Mouse (Mus musculus): ENCODE measurements around the gene Gm10718. TPM values are rescaled to one million over a fixed set of nuclear protein-coding genes. Genes with fewer than 3 reads are reported as not detected.
"Not testable (repeated sequence)": the region's sequence is repeated elsewhere in the genome, so short reads cannot be mapped to it uniquely, and the experiment has no call there.

Gm10718 gene
- polyA plus RNA-seq, 1 experiment from 2014 or later = not detected

GRCm38 (mm10) chr9:3023985-3024648 lies 770 bp downstream of the Gm10718 start:
- H3K4me2 ChIP-seq; H3K4me3 ChIP-seq (ENCODE audit: low read depth, low read length); H3K9ac ChIP-seq (ENCODE audit: low read length); H3K36me3 ChIP-seq (ENCODE audit: control insufficient read depth, insufficient read depth, low read length); H3K4me1 ChIP-seq (ENCODE audit: control insufficient read depth, insufficient read depth, low read length); DNase-seq (ENCODE audit: low spot score, missing footprints); H3K27me3 ChIP-seq (ENCODE audit: control insufficient read depth, insufficient read depth, low read length); H3K27ac ChIP-seq (ENCODE audit: low read depth, low read length); H3K9me3 ChIP-seq (ENCODE audit: control insufficient read depth, low read length); ATAC-seq (ENCODE audit: low FRiP score): not testable (repeated sequence)
- 61% methylated on average over 15 of the region's 16 CpGs for WGBS

- not testable (repeated sequence) for H3K9ac ChIP-seq (ENCODE audit: low read length); H3K27me3 ChIP-seq (ENCODE audit: control insufficient read depth, insufficient read depth, low read length); ATAC-seq (ENCODE audit: low FRiP score); H3K4me2 ChIP-seq; H3K4me1 ChIP-seq (ENCODE audit: control insufficient read depth, insufficient read depth, low read length); DNase-seq (ENCODE audit: low spot score, missing footprints); H3K36me3 ChIP-seq (ENCODE audit: control insufficient read depth, insufficient read depth, low read length); H3K27ac ChIP-seq (ENCODE audit: low read depth, low read length); H3K4me3 ChIP-seq (ENCODE audit: low read depth, low read length); H3K9me3 ChIP-seq (ENCODE audit: control insufficient read depth, low read length)
- WGBS = 71% methylated on average over 12 of the region's 12 CpGs
Measured at GRCm38 (mm10) chr9:3024912-3025467, 1.6 kb downstream of the Gm10718 start, which contains the start of gene Gm10717. Gm10717 (plus strand) TSS chr9:3025417.

GRCm38 (mm10) chr9:3025653-3026052 lies 2.3 kb downstream of the Gm10718 start:
- H3K27ac ChIP-seq (ENCODE audit: low read depth, low read length); H3K4me2 ChIP-seq; H3K4me1 ChIP-seq (ENCODE audit: control insufficient read depth, insufficient read depth, low read length); DNase-seq (ENCODE audit: low spot score, missing footprints); ATAC-seq (ENCODE audit: low FRiP score); H3K9ac ChIP-seq (ENCODE audit: low read length); H3K36me3 ChIP-seq (ENCODE audit: control insufficient read depth, insufficient read depth, low read length); H3K9me3 ChIP-seq (ENCODE audit: control insufficient read depth, low read length); H3K27me3 ChIP-seq (ENCODE audit: control insufficient read depth, insufficient read depth, low read length); H3K4me3 ChIP-seq (ENCODE audit: low read depth, low read length): not testable (repeated sequence)
- 67% methylated on average over 4 of the region's 6 CpGs for WGBS

DNA sequence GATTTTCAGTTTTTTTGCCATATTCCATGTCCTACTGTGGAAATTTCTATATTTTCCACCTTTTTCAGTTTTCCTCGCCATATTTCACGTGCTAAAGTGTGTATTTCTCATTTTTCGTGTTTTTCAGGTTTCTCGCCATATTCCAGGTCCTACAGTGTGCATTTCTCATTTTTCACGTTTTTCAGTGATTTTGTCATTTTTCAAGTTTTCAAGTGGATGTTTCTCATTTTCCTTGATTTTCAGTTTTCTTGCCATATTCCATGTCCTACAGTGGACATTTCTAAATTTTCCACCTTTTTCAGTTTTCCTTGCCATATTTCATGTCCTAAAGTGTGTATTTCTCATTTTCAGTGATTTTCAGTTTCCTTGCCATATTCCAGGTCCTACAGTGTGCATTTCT lies 2.8 kb downstream of the Gm10718 start:
- H3K4me1 ChIP-seq (ENCODE audit: control insufficient read depth, insufficient read depth, low read length); DNase-seq (ENCODE audit: low spot score, missing footprints); H3K9ac ChIP-seq (ENCODE audit: low read length); H3K27me3 ChIP-seq (ENCODE audit: control insufficient read depth, insufficient read depth, low read length); H3K27ac ChIP-seq (ENCODE audit: low read depth, low read length); H3K4me3 ChIP-seq (ENCODE audit: low read depth, low read length); H3K36me3 ChIP-seq (ENCODE audit: control insufficient read depth, insufficient read depth, low read length); H3K4me2 ChIP-seq; ATAC-seq (ENCODE audit: low FRiP score); H3K9me3 ChIP-seq (ENCODE audit: control insufficient read depth, low read length): not testable (repeated sequence)
- 75% methylated on average over 5 of the region's 5 CpGs for WGBS

DNA sequence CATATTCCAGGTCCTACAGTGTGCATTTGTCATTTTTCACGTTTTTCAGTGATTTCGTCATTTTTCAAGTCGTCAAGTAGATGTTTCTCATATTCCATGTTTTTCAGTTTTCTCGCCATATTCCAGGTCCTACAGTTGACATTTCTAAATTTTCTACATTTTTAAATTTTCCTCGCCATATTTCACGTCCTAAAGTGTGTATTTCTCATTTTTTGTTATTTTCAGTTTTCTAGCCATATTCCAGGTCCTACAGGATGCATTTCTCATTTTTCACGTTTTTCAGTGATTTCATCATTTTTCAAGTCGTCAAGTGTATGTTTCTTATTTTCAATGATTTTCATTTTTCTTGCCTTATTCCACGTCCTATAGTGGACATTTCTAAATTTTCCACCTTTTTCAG lies 3.4 kb downstream of the Gm10718 start:
- not testable (repeated sequence) for H3K27ac ChIP-seq (ENCODE audit: low read depth, low read length); H3K4me3 ChIP-seq (ENCODE audit: low read depth, low read length); ATAC-seq (ENCODE audit: low FRiP score); H3K4me1 ChIP-seq (ENCODE audit: control insufficient read depth, insufficient read depth, low read length); H3K9ac ChIP-seq (ENCODE audit: low read length); H3K27me3 ChIP-seq (ENCODE audit: control insufficient read depth, insufficient read depth, low read length); H3K9me3 ChIP-seq (ENCODE audit: control insufficient read depth, low read length); DNase-seq (ENCODE audit: low spot score, missing footprints); H3K4me2 ChIP-seq; H3K36me3 ChIP-seq (ENCODE audit: control insufficient read depth, insufficient read depth, low read length)
- WGBS = 66% methylated on average over 9 of the region's 9 CpGs

DNA sequence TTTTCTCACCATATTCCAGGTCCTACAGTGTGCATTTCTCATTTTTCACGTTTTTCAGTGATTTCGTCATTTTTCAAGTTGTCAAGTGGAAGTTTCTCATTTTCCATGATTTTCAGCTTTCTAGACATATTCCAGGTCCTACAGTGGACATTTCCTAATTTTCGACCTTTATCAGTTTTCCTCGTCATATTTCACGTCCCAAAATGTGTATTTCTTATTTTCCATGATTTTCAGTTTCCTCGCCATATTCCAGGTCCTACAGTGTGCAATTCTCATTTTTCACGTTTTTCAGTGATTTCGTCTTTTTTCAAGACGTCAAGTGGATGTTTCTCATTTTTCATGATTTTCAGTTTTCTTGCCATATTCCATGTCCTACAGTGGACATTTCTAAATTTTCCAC lies 3.9 kb downstream of the Gm10718 start:
- H3K4me3 ChIP-seq (ENCODE audit: low read depth, low read length); H3K36me3 ChIP-seq (ENCODE audit: control insufficient read depth, insufficient read depth, low read length); H3K4me2 ChIP-seq; ATAC-seq (ENCODE audit: low FRiP score); H3K4me1 ChIP-seq (ENCODE audit: control insufficient read depth, insufficient read depth, low read length); H3K27ac ChIP-seq (ENCODE audit: low read depth, low read length); H3K9me3 ChIP-seq (ENCODE audit: control insufficient read depth, low read length); H3K27me3 ChIP-seq (ENCODE audit: control insufficient read depth, insufficient read depth, low read length); H3K9ac ChIP-seq (ENCODE audit: low read length): not testable (repeated sequence)
- 72% methylated on average over 9 of the region's 9 CpGs for WGBS
- DNase-seq (ENCODE audit: low spot score, missing footprints) = peak; percentile 97

DNA sequence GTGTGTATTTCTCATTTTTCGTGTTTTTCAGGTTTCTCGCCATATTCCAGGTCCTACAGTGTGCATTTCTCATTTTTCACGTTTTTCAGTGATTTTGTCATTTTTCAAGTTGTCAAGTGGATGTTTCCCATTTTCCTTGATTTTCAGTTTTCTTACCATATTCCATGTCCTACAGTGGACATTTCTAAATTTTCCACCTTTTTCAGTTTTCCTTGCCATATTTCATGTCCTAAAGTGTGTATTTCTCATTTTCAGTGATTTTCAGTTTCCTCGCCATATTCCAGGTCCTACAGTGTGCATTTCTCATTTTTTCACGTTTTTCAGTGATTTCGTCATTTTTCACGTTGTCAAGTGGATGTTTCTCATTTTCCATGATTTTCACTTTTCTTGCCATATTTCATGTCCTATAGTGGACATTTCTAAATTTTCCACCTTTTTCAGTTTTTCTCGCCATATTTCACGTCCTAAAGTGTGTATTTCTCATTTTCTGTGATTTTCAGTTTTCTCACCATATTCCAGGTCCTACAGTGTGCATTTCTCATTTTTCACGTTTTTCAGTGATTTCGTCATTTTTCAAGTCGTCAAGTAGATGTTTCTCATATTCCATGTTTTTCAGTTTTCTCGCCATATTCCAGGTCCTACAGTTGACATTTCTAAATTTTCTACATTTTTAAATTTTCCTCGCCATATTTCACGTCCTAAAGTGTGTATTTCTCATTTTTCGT lies 6.1 kb downstream of the Gm10718 start:
- H3K9ac ChIP-seq (ENCODE audit: low read length); H3K27ac ChIP-seq (ENCODE audit: low read depth, low read length); H3K4me3 ChIP-seq (ENCODE audit: low read depth, low read length); DNase-seq (ENCODE audit: low spot score, missing footprints); H3K9me3 ChIP-seq (ENCODE audit: control insufficient read depth, low read length); ATAC-seq (ENCODE audit: low FRiP score); H3K4me1 ChIP-seq (ENCODE audit: control insufficient read depth, insufficient read depth, low read length); H3K27me3 ChIP-seq (ENCODE audit: control insufficient read depth, insufficient read depth, low read length); H3K4me2 ChIP-seq; H3K36me3 ChIP-seq (ENCODE audit: control insufficient read depth, insufficient read depth, low read length): not testable (repeated sequence)
- WGBS = 62% methylated on average over 12 of the region's 16 CpGs

DNA sequence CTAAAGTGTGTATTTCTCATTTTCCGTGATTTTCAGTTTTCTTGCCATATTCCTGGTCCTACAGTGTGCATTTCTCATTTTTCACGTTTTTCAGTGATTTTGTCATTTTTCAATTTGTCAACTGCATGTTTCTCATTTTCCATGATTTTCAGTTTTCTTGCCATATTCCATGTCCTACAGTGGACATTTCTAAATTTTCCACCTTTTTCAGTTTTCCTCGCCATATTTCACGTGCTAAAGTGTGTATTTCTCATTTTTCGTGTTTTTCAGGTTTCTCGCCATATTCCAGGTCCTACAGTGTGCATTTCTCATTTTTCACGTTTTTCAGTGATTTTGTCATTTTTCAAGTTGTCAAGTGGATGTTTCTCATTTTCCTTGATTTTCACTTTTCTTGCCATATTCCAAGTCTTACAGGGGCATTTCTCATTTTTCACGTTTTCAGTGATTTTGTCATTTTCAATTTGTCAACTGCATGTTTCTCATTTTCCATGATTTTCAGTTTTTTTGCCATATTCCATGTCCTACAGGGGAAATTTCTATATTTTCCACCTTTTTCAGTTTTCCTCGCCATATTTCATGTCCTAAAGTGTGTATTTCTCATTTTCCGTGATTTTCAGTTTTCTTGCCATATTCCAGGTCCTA lies 7.5 kb downstream of the Gm10718 start:
- H3K36me3 ChIP-seq (ENCODE audit: control insufficient read depth, insufficient read depth, low read length); H3K4me2 ChIP-seq: not testable (repeated sequence)
- ATAC-seq (ENCODE audit: low FRiP score) = peak; percentile 41; the same call in 1 of the 2 replicates

DNA sequence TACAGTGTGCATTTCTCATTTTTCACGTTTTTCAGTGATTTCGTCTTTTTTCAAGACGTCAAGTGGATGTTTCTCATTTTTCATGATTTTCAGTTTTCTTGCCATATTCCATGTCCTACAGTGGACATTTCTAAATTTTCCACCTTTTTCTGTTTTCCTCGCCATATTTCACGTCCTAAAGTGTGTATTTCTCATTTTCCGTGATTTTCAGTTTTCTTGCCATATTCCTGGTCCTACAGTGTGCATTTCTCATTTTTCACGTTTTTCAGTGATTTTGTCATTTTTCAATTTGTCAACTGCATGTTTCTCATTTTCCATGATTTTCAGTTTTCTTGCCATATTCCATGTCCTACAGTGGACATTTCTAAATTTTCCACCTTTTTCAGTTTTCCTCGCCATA lies 11.0 kb downstream of the Gm10718 start, which contains the start of gene Gm17535:
Gene Gm17535, plus strand, starts transcription at position 301 of the 400 bp plus-strand sequence.
- not testable (repeated sequence) for H3K9me3 ChIP-seq (ENCODE audit: control insufficient read depth, low read length); H3K4me1 ChIP-seq (ENCODE audit: control insufficient read depth, insufficient read depth, low read length); H3K4me3 ChIP-seq (ENCODE audit: low read depth, low read length); H3K9ac ChIP-seq (ENCODE audit: low read length); H3K36me3 ChIP-seq (ENCODE audit: control insufficient read depth, insufficient read depth, low read length); H3K4me2 ChIP-seq; H3K27ac ChIP-seq (ENCODE audit: low read depth, low read length); H3K27me3 ChIP-seq (ENCODE audit: control insufficient read depth, insufficient read depth, low read length); DNase-seq (ENCODE audit: low spot score, missing footprints); ATAC-seq (ENCODE audit: low FRiP score)
- no CpG with 5 or more reads among the region's 8 CpGs for WGBS

More for the DNA sequence above, 7.5 kb downstream of the Gm10718 start:
- DNase-seq (ENCODE audit: low spot score, missing footprints) = peak; percentile 100
- not testable (repeated sequence) for H3K27me3 ChIP-seq (ENCODE audit: control insufficient read depth, insufficient read depth, low read length); H3K9ac ChIP-seq (ENCODE audit: low read length); H3K4me1 ChIP-seq (ENCODE audit: control insufficient read depth, insufficient read depth, low read length); H3K27ac ChIP-seq (ENCODE audit: low read depth, low read length); H3K9me3 ChIP-seq (ENCODE audit: control insufficient read depth, low read length); H3K4me3 ChIP-seq (ENCODE audit: low read depth, low read length)
- 68% methylated on average over 2 of the region's 10 CpGs for WGBS

Measured in midbrain, embryonic 11.5 days (tissue).